Mouse (Mus musculus) heart, postnatal 4 days (tissue): Measurements from ENCODE around the gene Habp4. TPM values are rescaled to one million over a fixed set of nuclear protein-coding genes. Genes with fewer than 3 reads are reported as not detected.

ENCODE experiments used
- total RNA-seq, 2 experiments: library from RNA; stranded (reverse); gene quantifications; 2 replicates each; pipeline ENCODE4 v1.2.3; 2021

The Habp4 gene
- total RNA-seq, 2 experiments from 2014 or later: 63.7 to 64.7 TPM

Other genes with a start within 250 kb of the Habp4 start
- not detected for gene Hsd17b3, start 72.6 kb upstream of the Habp4 start, total RNA-seq
- 1 to 10 TPM; 3.2 to 3.3 TPM for gene Slc35d2, start 32.5 kb upstream of the Habp4 start, total RNA-seq
- 10 to 100 TPM; 46.8 to 50.8 TPM for gene Zfp367, start 8.6 kb upstream of the Habp4 start, total RNA-seq
- gene Cdc14b, start 113.5 kb downstream of the Habp4 start, total RNA-seq: 10 to 100 TPM; 10.8 to 11.4 TPM
- 10 to 100 TPM; 54.7 to 57.2 TPM for gene Aaed1, start 150.9 kb downstream of the Habp4 start, total RNA-seq
- gene Ctsl, start 209.1 kb downstream of the Habp4 start, total RNA-seq: 100 to 1,000 TPM; 206 to 217 TPM